Mouse (Mus musculus) stomach, postnatal 0 days (tissue): ENCODE data around the gene Ap5z1. TPM values are rescaled to one million over a fixed set of nuclear protein-coding genes. Genes with fewer than 3 reads are reported as not detected.

Source experiments
- ATAC-seq: fragments of 200-750 bp; cut with Nextera tagmentation; 2 replicates; pipeline ENCODE4 v1.8.0; 2017; ENCODE audit not compliant: low FRiP score, low TSS enrichment
- DNase-seq: peaks from one replicate; pipeline ENCODE4 v3.0.0-alpha.2; 2016; ENCODE audit warnings: low spot score
- H3K27ac ChIP-seq: fragments of 300-500 bp; sonication (generic); replicated peaks from 2 replicates; pipeline ENCODE4 v1.5.1; 2014; ENCODE audit warnings: mild to moderate bottlenecking, control low read depth
- H3K27me3 ChIP-seq: fragments of 300-500 bp; sonication (generic); 2 replicates; pipeline ENCODE4 v1.6.1; 2014; ENCODE audit warnings: low read length; ENCODE audit not compliant: control insufficient read depth, insufficient read depth
- H3K36me3 ChIP-seq: fragments of 300-500 bp; sonication (generic); 2 replicates; pipeline ENCODE4 v1.6.1; 2014; ENCODE audit warnings: low read length, mixed read lengths; ENCODE audit not compliant: control insufficient read depth, insufficient read depth
- H3K4me1 ChIP-seq: fragments of 300-500 bp; sonication (generic); replicated peaks from 2 replicates; pipeline ENCODE4 v1.6.1; 2014; ENCODE audit warnings: antibody characterized with exemption; ENCODE audit not compliant: control insufficient read depth, insufficient read depth
- H3K4me2 ChIP-seq: fragments of 300-500 bp; sonication (generic); replicated peaks from 2 replicates; pipeline ENCODE4 v1.6.1; 2014; ENCODE audit warnings: low read depth, mild to moderate bottlenecking, control low read depth, moderate library complexity
- H3K4me3 ChIP-seq: fragments of 300-500 bp; sonication (generic); 2 replicates; pipeline ENCODE4 v1.5.1; 2014; ENCODE audit warnings: low read depth, low read length, control low read depth
- H3K9ac ChIP-seq: fragments of 300-500 bp; sonication (generic); 2 replicates; pipeline ENCODE4 v1.6.1; 2014; ENCODE audit warnings: mild to moderate bottlenecking, low read length, control low read depth, mixed read lengths
- H3K9me3 ChIP-seq: fragments of 300-500 bp; sonication (generic); 2 replicates; pipeline ENCODE4 v1.6.1; 2016; ENCODE audit warnings: low read length; ENCODE audit not compliant: control insufficient read depth
- CTCF ChIP-seq: IDR thresholded peaks from 2 replicates; pipeline ENCODE4 v1.5.1; 2016; ENCODE audit warnings: antibody characterized with exemption, low read depth, mild to moderate bottlenecking, moderate library complexity
- EP300 ChIP-seq: optimal IDR thresholded peaks from 2 replicates; pipeline ENCODE3; 2016; ENCODE audit warnings: antibody characterized with exemption
- WGBS: fragments of 180-500 bp; shearing (Covaris S2); extraction: QIAGEN DNeasy Blood & Tissue Kit; methylation state at CpG from one replicate; pipeline ENCODE4 v1.1.7; 2014; 5-methylcytosine and 5-hydroxymethylcytosine counted together
- polyA plus RNA-seq: library from polyadenylated mRNA; unstranded; fragments of >200 nt; fragmentation: Nextera tagmentation; extraction: Ambion mirVana; gene quantifications from 2 replicates; pipeline ENCODE4 v1.2.1, GENCODE M21; 2015

The Ap5z1 gene
- polyA plus RNA-seq, 1 experiment from 2014 or later: 4.2 TPM

DNA sequence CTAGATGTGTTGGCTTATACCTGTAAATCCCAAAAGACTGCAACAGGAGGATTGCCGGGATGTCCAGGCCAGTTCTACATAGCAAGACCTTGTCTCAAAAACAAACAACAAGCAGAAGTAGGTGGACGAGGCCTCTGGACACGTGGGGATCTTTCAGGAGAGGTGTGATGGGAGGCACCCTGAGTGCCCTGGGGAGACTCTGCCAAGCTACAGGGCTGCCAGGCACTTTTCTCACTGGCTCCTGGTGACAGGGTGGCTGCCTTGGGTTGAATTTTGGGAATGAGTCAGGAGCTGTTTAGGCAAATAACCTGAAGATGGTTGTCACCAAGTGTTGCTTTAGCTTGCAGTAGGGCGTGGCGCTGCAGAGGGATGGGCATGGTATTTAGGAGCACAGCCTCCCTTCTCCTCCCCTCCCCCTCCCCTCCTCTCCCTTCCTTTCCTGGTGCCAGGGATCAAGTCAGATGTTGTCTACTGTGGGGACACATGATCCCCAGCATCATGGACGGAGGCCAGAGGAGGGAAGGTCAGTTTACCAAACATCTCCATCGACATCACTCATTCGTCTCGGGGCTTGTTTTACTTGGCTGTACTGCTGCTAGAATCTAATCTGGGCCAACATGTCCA, 31.8 kb upstream of the Ap5z1 start:
- ATAC-seq: no peak
- DNase-seq: no peak
- Histone ChIP-seq H3K9me3 (no peaks in the 10 kb centered on the region), H3K9ac (no peak overlapping the region), H3K36me3 (peaks cover 7% of the 10 kb centered on the region; the same call in 1 of the 2 replicates), H3K27ac (peak overlapping the region; percentile 45), H3K4me1 (peaks cover 9% of the 10 kb centered on the region; the same call in 1 of the 2 replicates), H3K4me2 (no peak overlapping the region), H3K27me3 (no peaks in the 10 kb centered on the region), H3K4me3 (no peak overlapping the region)
- 49% methylated on average over 9 of the region's 9 CpGs for WGBS
- TF ChIP-seq CTCF (no peak), EP300 (no peak)

GRCm38 (mm10) chr5:142432695-142433094, 31.0 kb upstream of the Ap5z1 start:
- Histone ChIP-seq H3K4me3 (no peak overlapping the region), H3K4me2 (no peak overlapping the region), H3K4me1 (peaks cover 7% of the 10 kb centered on the region; the same call in 1 of the 2 replicates), H3K9ac (no peak overlapping the region), H3K9me3 (no peaks in the 10 kb centered on the region), H3K36me3 (peaks cover 7% of the 10 kb centered on the region; the same call in 1 of the 2 replicates), H3K27me3 (no peaks in the 10 kb centered on the region), H3K27ac (peak overlapping the region; percentile 45)
- ATAC-seq: no peak
- no peak for DNase-seq
- 63% methylated on average over 4 of the region's 4 CpGs for WGBS
- no peak for TF ChIP-seq CTCF
- TF ChIP-seq EP300: no peak

DNA sequence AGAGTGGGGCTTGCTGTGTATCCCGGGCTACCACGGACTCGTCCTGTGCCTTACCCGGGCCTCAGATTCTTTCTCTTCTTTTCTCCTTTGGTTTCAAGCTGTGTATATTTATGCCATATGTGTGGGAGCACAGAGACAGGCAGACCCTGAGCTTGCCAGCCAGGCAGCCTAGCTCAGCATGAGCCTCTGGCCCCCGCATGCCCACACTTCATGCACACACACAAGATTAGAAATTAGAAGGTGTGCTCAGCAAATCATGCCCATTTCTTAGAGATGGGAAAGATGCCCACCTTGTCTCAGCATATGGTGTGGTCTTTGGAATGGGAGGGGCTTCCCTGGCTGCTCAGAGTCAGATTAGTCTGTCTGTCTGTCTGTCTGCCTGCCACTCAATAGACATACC, 29.7 kb upstream of the Ap5z1 start:
- H3K9ac ChIP-seq: no peak overlapping the region
- peaks cover 5% of the 10 kb centered on the region; the same call in 1 of the 2 replicates for H3K4me1 ChIP-seq
- no peaks in the 10 kb centered on the region for H3K27me3 ChIP-seq
- DNase-seq (no peak), ATAC-seq (no peak)
- TF ChIP-seq EP300: no peak
- H3K36me3 ChIP-seq: peaks cover 7% of the 10 kb centered on the region; the same call in 1 of the 2 replicates
- H3K27ac ChIP-seq: no peak overlapping the region
- WGBS: 86% methylated on average over 5 of the region's 5 CpGs
- H3K4me2 ChIP-seq: no peak overlapping the region
- H3K4me3 ChIP-seq: no peak overlapping the region
- H3K9me3 ChIP-seq: no peaks in the 10 kb centered on the region

GRCm38 (mm10) chr5:142435736-142436135, 28.0 kb upstream of the Ap5z1 start:
- TF ChIP-seq EP300 (no peak), CTCF (no peak)
- peaks cover 7% of the 10 kb centered on the region; the same call in 1 of the 2 replicates for H3K36me3 ChIP-seq
- H3K4me2 ChIP-seq: no peak overlapping the region
- peaks cover 7% of the 10 kb centered on the region for H3K4me1 ChIP-seq
- no peak overlapping the region for H3K4me3 ChIP-seq
- no peak for ATAC-seq
- no peak for DNase-seq
- H3K27me3 ChIP-seq: no peaks in the 10 kb centered on the region
- H3K9me3 ChIP-seq: no peaks in the 10 kb centered on the region
- 98% methylated on average over 15 of the region's 15 CpGs for WGBS
- H3K9ac ChIP-seq: no peak overlapping the region
- no peak overlapping the region for H3K27ac ChIP-seq

DNA sequence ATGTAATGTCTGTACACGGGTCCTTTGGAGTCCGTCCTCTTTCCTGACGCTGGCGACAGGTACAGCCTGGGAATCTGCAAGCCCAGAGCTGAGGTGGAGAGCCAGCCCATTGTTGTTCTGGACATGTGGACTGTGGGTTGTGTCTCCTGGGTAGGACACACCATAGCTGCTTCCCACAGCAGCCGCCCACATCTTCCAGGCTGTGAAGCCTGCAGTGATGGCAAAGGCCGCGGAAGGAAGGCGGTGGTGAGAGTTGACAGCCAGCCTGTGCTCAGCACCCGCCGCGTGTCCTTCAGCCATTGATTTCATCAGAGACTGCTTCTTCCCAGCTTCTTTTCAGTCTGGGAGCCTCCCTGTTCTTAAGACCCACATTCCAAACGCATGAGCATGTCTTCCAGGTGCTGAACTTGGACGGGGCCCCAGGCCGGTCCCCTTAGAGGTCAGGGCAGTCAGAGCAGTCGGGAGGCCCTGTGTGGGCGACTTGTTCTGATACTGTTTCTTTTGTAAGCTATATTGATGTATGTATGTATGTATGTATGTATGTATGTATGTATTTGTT, 25.3 kb upstream of the Ap5z1 start:
- H3K27ac ChIP-seq: 0 out of 2 replicates have a peak overlapping the region, but pooled peaks have one; percentile 97
- peaks cover 7% of the 10 kb centered on the region; the same call in 1 of the 2 replicates for H3K36me3 ChIP-seq
- H3K4me2 ChIP-seq: no peak overlapping the region
- H3K4me1 ChIP-seq: peaks cover 15% of the 10 kb centered on the region
- 0 out of 2 replicates have a peak overlapping the region, but pooled peaks have one; percentile 4 for H3K9ac ChIP-seq
- TF ChIP-seq EP300 (no peak), CTCF (no peak)
- 74% methylated on average over 16 of the region's 16 CpGs for WGBS
- DNase-seq: no peak
- no peak overlapping the region for H3K4me3 ChIP-seq
- no peak for ATAC-seq
- no peaks in the 10 kb centered on the region for H3K27me3 ChIP-seq
- no peaks in the 10 kb centered on the region for H3K9me3 ChIP-seq

DNA sequence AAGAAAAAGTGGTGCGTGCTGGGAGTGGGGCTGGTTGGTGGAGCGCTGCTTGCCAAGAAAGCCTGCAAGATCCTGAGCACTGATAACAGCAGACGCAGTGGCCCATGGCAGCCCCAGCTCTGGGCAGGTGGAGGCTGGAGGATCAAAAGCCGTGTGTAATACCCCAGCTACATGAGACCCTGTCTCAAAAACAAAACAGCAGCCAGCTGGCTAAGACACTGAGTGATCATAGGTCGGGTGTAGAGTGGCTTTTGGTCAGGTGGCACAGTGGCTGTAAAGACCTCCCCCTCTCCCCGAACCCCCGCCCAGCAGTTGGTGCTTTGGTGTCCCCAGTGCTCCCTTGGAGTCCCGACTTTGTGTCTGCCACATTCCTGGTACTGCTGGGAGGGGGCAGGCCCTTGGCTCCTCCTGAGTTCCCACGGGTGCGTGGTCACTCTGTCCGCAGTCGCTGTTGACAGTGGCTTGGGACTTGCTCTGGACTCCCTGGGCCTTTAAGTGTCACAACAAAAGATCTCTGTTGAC, 23.8 kb upstream of the Ap5z1 start:
- H3K9ac ChIP-seq: peak overlapping the region; percentile 53
- H3K27me3 ChIP-seq: no peaks in the 10 kb centered on the region
- H3K36me3 ChIP-seq: peaks cover 6% of the 10 kb centered on the region; the same call in 1 of the 2 replicates
- DNase-seq (no peak), ATAC-seq (no peak; the same call in 1 of the 2 replicates)
- 4% methylated on average over 12 of the region's 12 CpGs for WGBS
- peak overlapping the region; percentile 30; the same call in 1 of the 2 replicates for H3K4me3 ChIP-seq
- TF ChIP-seq EP300: no peak
- peak overlapping the region; percentile 97 for H3K27ac ChIP-seq
- no peaks in the 10 kb centered on the region for H3K9me3 ChIP-seq
- peak overlapping the region; percentile 60 for H3K4me2 ChIP-seq
- peaks cover 15% of the 10 kb centered on the region for H3K4me1 ChIP-seq
